Mouse (Mus musculus): ENCODE results near the gene A230050P20Rik. TPM values are rescaled to one million over a fixed set of nuclear protein-coding genes. Genes with fewer than 3 reads are reported as not detected.
A peak's percentile ranks its signal among the peaks of the same experiment; 100 is the strongest.

Gene A230050P20Rik
- polyA plus RNA-seq, 1 experiment from 2014 or later: 15.0 TPM

DNA sequence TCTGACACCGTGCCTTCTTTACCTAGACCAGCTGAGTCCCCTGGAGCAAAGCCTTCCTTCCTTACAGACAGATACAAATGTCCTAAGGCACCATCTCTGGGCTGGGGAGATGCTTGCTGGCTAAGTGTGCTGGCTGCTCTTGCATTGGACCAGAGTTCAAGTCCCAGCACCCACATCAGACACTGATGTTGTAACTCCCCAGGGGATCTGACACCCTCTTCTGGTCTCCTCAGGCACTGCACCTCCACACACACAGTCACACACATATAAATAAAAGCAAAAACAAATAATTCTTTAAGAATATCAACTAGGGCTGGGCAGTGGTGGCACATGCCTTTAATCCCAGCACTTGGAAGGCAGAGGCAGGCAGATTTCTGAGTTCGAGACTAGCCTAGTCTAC is 18.3 kb upstream of the A230050P20Rik start:
- no peak overlapping the region for H3K9ac ChIP-seq
- H3K27ac ChIP-seq: no peak overlapping the region
- no peaks in the 10 kb centered on the region for H3K4me1 ChIP-seq (replicated peaks)
- H3K9me3 ChIP-seq: no peaks in the 10 kb centered on the region
- no peaks in the 10 kb centered on the region for H3K27me3 ChIP-seq (replicated peaks)
- no peak overlapping the region for H3K4me2 ChIP-seq (replicated peaks)
- ATAC-seq: no peak
- no peak overlapping the region for H3K4me3 ChIP-seq (replicated peaks)
- WGBS: 80% methylated on average over 2 of the region's 2 CpGs
- no peaks in the 10 kb centered on the region for H3K36me3 ChIP-seq

DNA sequence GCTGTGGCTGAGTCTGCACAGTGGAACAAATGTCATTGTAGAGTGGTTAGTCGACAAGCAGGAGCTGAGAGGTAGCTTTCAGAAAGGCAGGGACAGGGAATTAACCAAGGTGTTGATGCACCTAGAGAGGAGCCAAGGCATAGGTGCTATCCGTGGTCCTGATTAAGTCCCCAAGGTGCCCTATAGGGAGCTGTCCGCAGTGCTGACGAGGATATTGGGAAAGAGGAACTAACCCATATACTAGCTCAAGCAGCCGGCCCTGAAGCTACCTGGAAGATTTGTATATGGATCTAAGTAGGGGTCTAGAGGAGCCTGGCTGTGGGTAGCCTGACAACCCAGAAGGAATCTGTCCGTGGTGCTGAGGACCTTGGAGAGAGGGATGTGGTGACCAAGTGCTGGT is 11.3 kb upstream of the A230050P20Rik start:
- no peaks in the 10 kb centered on the region for H3K9me3 ChIP-seq
- ATAC-seq: peak; percentile 61
- H3K4me2 ChIP-seq (replicated peaks): no peak overlapping the region
- no peak overlapping the region for H3K27ac ChIP-seq
- no peaks in the 10 kb centered on the region for H3K27me3 ChIP-seq (replicated peaks)
- 10% methylated on average over 6 of the region's 6 CpGs for WGBS
- no peaks in the 10 kb centered on the region for H3K36me3 ChIP-seq
- no peaks in the 10 kb centered on the region for H3K4me1 ChIP-seq (replicated peaks)
- H3K4me3 ChIP-seq (replicated peaks): no peak overlapping the region
- H3K9ac ChIP-seq: no peak overlapping the region

DNA sequence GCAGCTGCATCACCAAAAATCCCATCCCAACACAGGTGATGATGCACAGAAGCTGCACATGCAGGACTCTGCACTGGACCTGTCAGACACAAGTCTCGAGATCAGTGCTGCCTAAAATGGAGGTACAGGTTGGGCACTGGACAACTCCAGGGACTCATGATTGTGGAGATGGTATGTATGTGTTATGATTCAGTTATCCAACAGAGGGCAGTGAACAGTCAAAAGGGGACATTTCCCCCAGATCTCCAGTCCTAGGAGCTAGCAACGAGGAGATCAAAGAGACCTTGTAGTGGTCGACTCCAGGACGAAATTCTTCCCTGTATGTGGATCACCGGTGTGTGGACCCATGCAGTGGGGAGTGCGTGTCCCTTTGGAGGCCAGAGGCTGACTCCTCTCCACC is 8.5 kb upstream of the A230050P20Rik start:
- no peaks in the 10 kb centered on the region for H3K9me3 ChIP-seq
- no peak overlapping the region for H3K4me3 ChIP-seq (replicated peaks)
- 50% methylated on average over 6 of the region's 6 CpGs for WGBS
- no peaks in the 10 kb centered on the region for H3K27me3 ChIP-seq (replicated peaks)
- H3K36me3 ChIP-seq: no peaks in the 10 kb centered on the region
- no peak for ATAC-seq
- H3K9ac ChIP-seq: no peak overlapping the region
- H3K4me1 ChIP-seq (replicated peaks): no peaks in the 10 kb centered on the region
- H3K27ac ChIP-seq: no peak overlapping the region
- H3K4me2 ChIP-seq (replicated peaks): no peak overlapping the region

DNA sequence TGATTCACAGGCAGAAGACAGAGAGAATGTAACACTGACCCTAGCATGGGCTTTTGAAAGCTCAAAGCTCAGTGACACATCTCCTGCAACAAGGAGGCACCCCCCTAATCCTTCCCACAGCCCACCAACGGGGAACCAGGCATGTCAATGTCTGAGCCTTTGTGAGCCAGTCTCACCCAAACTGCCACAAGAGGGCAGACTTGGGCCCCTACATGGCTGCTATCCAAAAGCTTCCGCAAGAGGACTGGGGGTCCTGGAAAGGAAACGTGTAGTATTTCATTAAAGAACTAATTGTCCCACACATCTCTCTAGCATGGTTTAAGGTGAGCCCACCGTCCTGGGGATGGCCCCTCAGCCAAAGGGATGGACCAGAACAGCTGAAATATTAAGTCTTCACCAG is 6.6 kb upstream of the A230050P20Rik start:
- WGBS: 10% methylated on average over 4 of the region's 4 CpGs
- no peaks in the 10 kb centered on the region for H3K36me3 ChIP-seq
- no peaks in the 10 kb centered on the region for H3K4me1 ChIP-seq (replicated peaks)
- no peak overlapping the region for H3K9ac ChIP-seq
- no peak overlapping the region for H3K4me3 ChIP-seq (replicated peaks)
- no peak overlapping the region for H3K4me2 ChIP-seq (replicated peaks)
- no peak overlapping the region for H3K27ac ChIP-seq
- H3K27me3 ChIP-seq (replicated peaks): no peaks in the 10 kb centered on the region
- no peak for ATAC-seq
- no peaks in the 10 kb centered on the region for H3K9me3 ChIP-seq

DNA sequence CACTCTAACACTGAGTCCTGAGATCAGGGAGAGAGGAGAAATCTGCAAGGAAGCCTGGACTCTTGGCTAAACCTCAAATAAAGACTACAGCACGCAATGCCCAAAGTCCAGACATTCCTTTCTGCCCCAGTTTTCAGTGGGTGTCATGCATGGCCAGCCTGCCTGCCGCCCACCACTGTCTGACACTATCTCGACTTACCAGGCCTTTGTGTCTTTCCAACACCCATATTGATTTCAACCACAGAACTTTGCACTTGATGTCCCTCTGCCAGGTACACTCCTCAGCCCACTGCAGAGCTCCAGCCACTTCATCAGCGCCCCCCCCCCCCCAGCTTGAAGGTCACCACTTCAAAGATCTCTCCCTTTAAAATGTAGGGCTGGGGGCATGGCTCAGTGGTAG is 6.2 kb upstream of the A230050P20Rik start:
- no peaks in the 10 kb centered on the region for H3K4me1 ChIP-seq (replicated peaks)
- ATAC-seq: no peak
- no peak overlapping the region for H3K9ac ChIP-seq
- 58% methylated on average over 4 of the region's 4 CpGs for WGBS
- H3K4me2 ChIP-seq (replicated peaks): no peak overlapping the region
- H3K4me3 ChIP-seq (replicated peaks): no peak overlapping the region
- H3K9me3 ChIP-seq: no peaks in the 10 kb centered on the region
- H3K27me3 ChIP-seq (replicated peaks): no peaks in the 10 kb centered on the region
- no peaks in the 10 kb centered on the region for H3K36me3 ChIP-seq
- no peak overlapping the region for H3K27ac ChIP-seq

DNA sequence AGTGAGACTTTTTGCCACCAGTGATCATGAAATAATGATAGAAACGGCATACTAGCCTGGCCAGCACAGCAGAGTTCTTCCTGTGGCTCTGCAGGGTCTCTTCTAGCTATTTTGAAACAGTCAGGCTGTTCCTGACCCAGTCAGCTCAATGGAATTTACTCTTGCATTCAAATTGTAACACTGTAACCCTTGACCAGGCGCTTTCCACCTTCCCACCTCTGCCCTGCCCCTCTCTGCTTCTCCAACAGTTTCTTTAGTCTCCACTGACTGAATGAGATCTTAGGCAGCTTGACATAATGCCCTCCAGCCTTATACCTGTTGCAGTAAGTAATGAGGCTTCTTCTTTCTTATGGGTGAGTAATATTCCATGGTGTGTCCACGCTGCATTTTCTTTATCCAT is 1.6 kb upstream of the A230050P20Rik start:
- Histone ChIP-seq H3K27ac (no peak overlapping the region), H3K9me3 (no peaks in the 10 kb centered on the region), H3K4me2 (replicated peaks) (no peak overlapping the region), H3K4me1 (replicated peaks) (peaks cover 5% of the 10 kb centered on the region; the same call in 1 of the 2 replicates), H3K27me3 (replicated peaks) (peaks cover 13% of the 10 kb centered on the region; the same call in 1 of the 2 replicates), H3K36me3 (no peaks in the 10 kb centered on the region), H3K9ac (no peak overlapping the region), H3K4me3 (replicated peaks) (no peak overlapping the region)
- 55% methylated on average over 3 of the region's 3 CpGs for WGBS
- ATAC-seq: no peak

DNA sequence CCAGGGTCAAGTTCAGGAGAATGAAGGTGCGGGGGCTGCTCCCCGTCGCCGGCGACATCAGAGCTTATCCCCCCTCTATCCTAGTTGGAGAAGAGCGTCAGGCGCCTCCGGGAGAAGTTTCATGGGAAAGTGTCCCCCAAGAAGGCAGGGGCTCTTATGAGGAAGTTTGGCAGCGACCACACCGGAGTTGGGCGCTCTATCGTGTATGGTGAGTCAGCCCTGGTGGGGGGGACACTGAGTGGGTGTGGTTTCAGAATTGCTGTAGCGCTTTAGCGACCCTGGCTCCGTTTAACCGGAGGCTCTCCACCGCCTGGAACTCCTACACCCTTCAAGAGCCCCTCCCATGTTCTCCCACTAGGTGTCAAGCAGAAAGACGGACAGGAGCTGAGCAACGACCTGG is 804 bp downstream of the A230050P20Rik start:
- peak overlapping the region; percentile 60 for H3K9ac ChIP-seq
- no peaks in the 10 kb centered on the region for H3K9me3 ChIP-seq
- peak; percentile 14; the same call in 1 of the 2 replicates for ATAC-seq
- no peak overlapping the region for H3K27ac ChIP-seq
- H3K4me1 ChIP-seq (replicated peaks): peaks cover 5% of the 10 kb centered on the region; the same call in 1 of the 2 replicates
- H3K4me2 ChIP-seq (replicated peaks): peak overlapping the region; percentile 86
- H3K36me3 ChIP-seq: no peaks in the 10 kb centered on the region
- peak overlapping the region; percentile 53 for H3K4me3 ChIP-seq (replicated peaks)
- WGBS: 4% methylated on average over 19 of the region's 19 CpGs
- H3K27me3 ChIP-seq (replicated peaks): peaks cover 13% of the 10 kb centered on the region; the same call in 1 of the 2 replicates

DNA sequence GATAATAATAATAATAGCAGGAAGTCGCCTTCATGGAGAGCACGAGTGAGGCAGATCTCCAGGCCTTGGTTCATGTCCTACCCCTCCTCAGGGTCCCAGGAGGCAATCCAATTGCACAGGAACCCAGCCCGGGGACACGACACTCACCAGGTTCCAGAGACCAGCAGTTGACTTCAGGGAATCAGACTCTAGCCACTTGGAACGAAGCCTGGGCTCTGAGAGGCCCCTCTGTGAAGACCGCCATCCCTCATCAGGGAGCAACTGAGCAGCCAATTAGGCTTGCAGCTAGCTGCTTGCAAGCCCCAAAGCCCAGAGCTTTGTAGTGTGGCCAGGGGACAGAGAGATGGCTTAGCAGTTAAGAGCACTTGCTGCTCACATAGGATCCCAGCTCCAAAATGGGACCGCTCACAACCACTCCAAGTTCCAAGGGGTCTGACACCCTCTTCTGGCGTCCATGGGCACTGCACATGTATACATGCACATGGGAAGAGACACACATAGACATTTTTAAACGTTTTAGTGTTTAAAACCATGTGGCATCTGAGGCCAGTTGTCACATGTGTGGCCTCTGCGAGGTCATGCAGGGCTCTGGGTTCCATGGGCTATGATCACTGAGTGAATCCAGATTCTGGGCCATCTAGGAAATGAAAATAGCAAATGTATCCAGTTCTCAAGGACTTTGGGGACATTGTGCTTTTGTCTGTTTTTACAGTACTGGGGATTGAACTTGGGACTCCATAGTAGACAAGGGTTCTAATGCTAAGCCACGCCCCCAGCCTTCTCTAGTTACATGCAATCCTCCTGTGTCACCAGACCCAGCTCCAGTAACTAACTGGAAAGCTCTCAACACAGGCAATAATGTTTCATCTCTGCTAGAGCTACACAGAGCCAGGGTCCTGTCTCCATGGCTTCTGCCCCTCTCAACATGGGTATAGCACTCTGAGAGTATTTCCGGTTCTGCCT is 2.0 kb downstream of the A230050P20Rik start:
- no peak for ATAC-seq
- peaks cover 13% of the 10 kb centered on the region; the same call in 1 of the 2 replicates for H3K27me3 ChIP-seq (replicated peaks)
- 76% methylated on average over 12 of the region's 12 CpGs for WGBS
- H3K4me2 ChIP-seq (replicated peaks): no peak overlapping the region
- H3K9me3 ChIP-seq: no peaks in the 10 kb centered on the region
- H3K27ac ChIP-seq: no peak overlapping the region
- H3K4me1 ChIP-seq (replicated peaks): peaks cover 5% of the 10 kb centered on the region; the same call in 1 of the 2 replicates
- no peaks in the 10 kb centered on the region for H3K36me3 ChIP-seq
- no peak overlapping the region for H3K9ac ChIP-seq
- no peak overlapping the region for H3K4me3 ChIP-seq (replicated peaks)

DNA sequence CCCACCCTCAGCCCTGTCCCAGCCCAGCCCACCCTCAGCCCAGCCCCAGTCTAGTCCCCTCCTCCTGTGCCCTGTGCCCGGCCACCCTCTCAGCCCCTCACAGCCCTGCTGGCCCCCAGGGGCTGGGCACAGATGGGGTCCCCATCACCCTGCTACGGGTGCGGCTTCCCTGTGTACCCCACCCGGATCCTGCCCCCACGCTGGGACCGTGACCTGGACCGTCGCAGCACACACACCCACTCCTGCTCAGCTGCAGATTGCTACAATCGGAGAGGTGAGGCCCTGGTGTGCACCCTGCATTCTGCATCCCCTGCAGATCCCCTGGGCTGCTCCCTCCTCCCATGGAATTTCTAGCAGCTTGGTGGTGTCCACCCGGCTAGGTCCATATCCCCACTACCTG is 4.5 kb downstream of the A230050P20Rik start:
- H3K9ac ChIP-seq: no peak overlapping the region
- H3K4me2 ChIP-seq (replicated peaks): no peak overlapping the region
- ATAC-seq: no peak
- WGBS: 87% methylated on average over 9 of the region's 10 CpGs
- no peaks in the 10 kb centered on the region for H3K9me3 ChIP-seq
- H3K27ac ChIP-seq: no peak overlapping the region
- H3K36me3 ChIP-seq: no peaks in the 10 kb centered on the region
- peaks cover 5% of the 10 kb centered on the region for H3K4me1 ChIP-seq (replicated peaks)
- peaks cover 10% of the 10 kb centered on the region; the same call in 1 of the 2 replicates for H3K27me3 ChIP-seq (replicated peaks)
- no peak overlapping the region for H3K4me3 ChIP-seq (replicated peaks)

DNA sequence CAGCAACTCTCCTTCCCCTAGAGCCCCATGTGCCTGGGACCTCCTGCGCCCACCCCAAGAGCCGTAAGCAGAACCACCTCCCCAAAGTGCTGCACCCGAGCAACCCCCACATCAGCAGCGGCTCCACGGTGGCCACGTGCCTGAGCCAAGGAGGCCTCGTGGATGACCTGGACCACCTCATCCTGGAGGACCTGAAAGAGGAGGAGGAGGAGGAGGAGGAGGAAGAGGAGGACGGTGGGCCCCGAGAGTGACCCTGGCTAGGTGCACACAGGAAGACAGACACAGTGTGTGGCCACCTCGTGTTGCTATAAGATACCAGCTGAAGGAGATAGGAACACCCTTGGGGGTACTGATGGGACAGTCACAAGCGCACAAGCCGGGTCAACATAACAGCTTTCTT is 5.1 kb downstream of the A230050P20Rik start:
- Histone ChIP-seq H3K27me3 (replicated peaks) (peaks cover 7% of the 10 kb centered on the region; the same call in 1 of the 2 replicates), H3K4me2 (replicated peaks) (no peak overlapping the region), H3K36me3 (no peaks in the 10 kb centered on the region), H3K9me3 (no peaks in the 10 kb centered on the region), H3K9ac (no peak overlapping the region), H3K4me1 (replicated peaks) (peaks cover 5% of the 10 kb centered on the region), H3K27ac (no peak overlapping the region), H3K4me3 (replicated peaks) (no peak overlapping the region)
- 89% methylated on average over 12 of the region's 12 CpGs for WGBS
- no peak for ATAC-seq

DNA sequence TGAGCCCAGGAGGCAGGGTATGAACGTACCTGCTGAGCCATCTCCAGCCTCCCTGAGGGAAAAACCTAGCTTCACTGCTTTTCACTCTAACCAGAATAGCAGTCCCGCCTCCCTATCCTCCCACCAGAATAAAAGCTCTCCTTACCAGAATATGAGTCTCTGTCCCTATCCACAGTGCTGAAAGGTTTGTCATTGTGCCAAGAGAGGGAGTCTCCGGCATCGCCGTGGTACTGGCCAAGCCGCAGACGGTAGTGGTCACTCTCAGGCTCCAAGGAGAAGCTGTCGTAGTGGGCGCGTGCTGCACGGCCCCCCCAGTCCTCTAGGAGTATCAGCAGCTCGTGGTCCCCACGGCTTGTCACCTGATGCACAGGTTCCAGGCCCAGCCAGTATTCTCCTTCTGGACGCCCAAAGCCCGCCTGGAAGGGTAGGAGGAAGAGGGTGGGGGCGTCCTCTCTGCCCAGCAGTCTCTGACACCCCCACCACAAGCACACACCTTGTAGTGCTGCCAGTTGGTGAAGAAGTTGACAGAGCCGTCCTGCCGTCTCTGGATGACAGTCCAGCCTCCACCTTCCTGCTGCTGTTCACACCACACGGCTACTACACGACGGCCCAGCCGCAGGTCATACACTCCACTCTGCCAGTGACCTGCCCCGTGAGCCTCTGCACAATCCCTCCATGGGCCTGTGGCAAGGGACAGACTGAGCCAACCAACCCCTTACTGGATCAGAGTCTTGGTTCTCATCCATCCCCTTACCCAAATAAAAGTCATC is 6.8 kb downstream of the A230050P20Rik start:
- whole genome bisulfite sequencing: 69% methylated on average over 23 of the region's 23 CpGs
- peaks cover 7% of the 10 kb centered on the region for H3K4me1 ChIP-seq (replicated peaks)

More for the DNA sequence above, 6.8 kb downstream of the A230050P20Rik start:
- no peaks in the 10 kb centered on the region for H3K27me3 ChIP-seq (replicated peaks)
- H3K9me3 ChIP-seq: no peaks in the 10 kb centered on the region
- no peak overlapping the region for H3K27ac ChIP-seq
- no peak overlapping the region for H3K9ac ChIP-seq
- H3K4me2 ChIP-seq (replicated peaks): no peak overlapping the region
- no peak overlapping the region for H3K4me3 ChIP-seq (replicated peaks)
- no peak for ATAC-seq
- no peaks in the 10 kb centered on the region for H3K36me3 ChIP-seq
